Mouse (Mus musculus): ENCODE data around the gene Pou2f2.

- no peak for TF ChIP-seq CTCF (IDR thresholded peaks at IDR 0.05; ENCODE audit: low read depth)
- no peak for TF ChIP-seq EP300 (optimal IDR thresholded peaks at IDR 0.05)
These were observed 48.2 kb upstream of the Pou2f2 start for GRCm38 (mm10) chr7:25227523-25228300.
